Mouse (Mus musculus) small intestine, adult 2 months (tissue): Measurements from ENCODE around the gene Siah3.

Source experiments
- CTCF ChIP-seq: fragments of 200-500 bp; IDR thresholded peaks from 2 replicates; pipeline ENCODE4 v1.5.1; 2012; ENCODE audit warnings: low read depth, mild to moderate bottlenecking, control low read depth, inconsistent platforms, low read length, moderate library complexity, mixed read lengths; ENCODE audit not compliant: insufficient replicate concordance, insufficient read length; ENCODE audit errors: extremely low read depth
- POLR2A ChIP-seq: fragments of 200-500 bp; IDR thresholded peaks from 2 replicates; pipeline ENCODE4 v1.6.1; 2012; ENCODE audit warnings: low read depth, mild to moderate bottlenecking, control low read depth, inconsistent platforms, low read length, moderate library complexity

GRCm38 (mm10) chr14:75530815-75531353 is 75.1 kb downstream of the Siah3 start:
- TF ChIP-seq CTCF (no peak), POLR2A (no peak)
